Mouse (Mus musculus): ENCODE results near the gene 1190007I07Rik.
"Not testable (repeated sequence)": the region's sequence is repeated elsewhere in the genome, so short reads cannot be mapped to it uniquely, and the experiment has no call there.

GRCm38 (mm10) chr10:82594421-82594820, 28.6 kb downstream of the 1190007I07Rik start:
- not testable (repeated sequence) for TF ChIP-seq POLR2A (IDR thresholded peaks at IDR 0.05; ENCODE audit: control insufficient read depth, low read depth, low read length); CTCF (IDR thresholded peaks at IDR 0.05; ENCODE audit: control insufficient read depth, insufficient read depth, insufficient replicate concordance, low read depth, low read length)

All from testis, adult 2 months (tissue).